Mouse (Mus musculus) midbrain, embryonic 11.5 days (tissue): ENCODE measurements around the gene Sptbn4. TPM values are rescaled to one million over a fixed set of nuclear protein-coding genes. Genes with fewer than 3 reads are reported as not detected.
A peak's percentile ranks its signal among the peaks of the same experiment; 100 is the strongest.

Source experiments
- ATAC-seq: fragments of 200-750 bp; cut with Nextera tagmentation; 2 replicates; pipeline ENCODE4 v1.8.0; 2017; ENCODE audit warnings: moderate TSS enrichment, moderate library complexity; ENCODE audit not compliant: low FRiP score
- DNase-seq: peaks from one replicate; pipeline ENCODE4 v3.0.0; 2015; ENCODE audit warnings: low spot score; ENCODE audit errors: missing footprints
- H3K27ac ChIP-seq: fragments of 300-500 bp; sonication (generic); 2 replicates; pipeline ENCODE4 v1.5.1; 2014; ENCODE audit warnings: low read depth, low read length
- H3K27me3 ChIP-seq: fragments of 300-500 bp; sonication (generic); 2 replicates; pipeline ENCODE4 v1.6.1; 2014; ENCODE audit warnings: mild to moderate bottlenecking, low read length, moderate library complexity, mixed read lengths; ENCODE audit not compliant: control insufficient read depth, insufficient read depth
- H3K36me3 ChIP-seq: fragments of 300-500 bp; sonication (generic); 2 replicates; pipeline ENCODE4 v1.6.1; 2014; ENCODE audit warnings: mild to moderate bottlenecking, low read length, moderate library complexity, mixed read lengths; ENCODE audit not compliant: control insufficient read depth, insufficient read depth
- H3K4me1 ChIP-seq: fragments of 300-500 bp; sonication (generic); 2 replicates; pipeline ENCODE4 v1.6.1; 2014; ENCODE audit warnings: low read length; ENCODE audit not compliant: control insufficient read depth, insufficient read depth
- H3K4me2 ChIP-seq: fragments of 300-500 bp; sonication (generic); 2 replicates; pipeline ENCODE4 v1.6.1; 2014; ENCODE audit warnings: mild to moderate bottlenecking, moderate library complexity
- H3K4me3 ChIP-seq: fragments of 300-500 bp; sonication (generic); 2 replicates; pipeline ENCODE4 v1.5.1; 2014; ENCODE audit warnings: low read depth, low read length
- H3K9ac ChIP-seq: fragments of 300-500 bp; sonication (generic); 2 replicates; pipeline ENCODE4 v1.6.1; 2014; ENCODE audit warnings: low read length
- H3K9me3 ChIP-seq: fragments of 300-500 bp; sonication (generic); 2 replicates; pipeline ENCODE4 v1.6.1; 2016; ENCODE audit warnings: low read length; ENCODE audit not compliant: control insufficient read depth
- WGBS: fragments of 180-500 bp; shearing (Covaris S2); extraction: QIAGEN DNeasy Blood & Tissue Kit; methylation state at CpG from one replicate; pipeline ENCODE4 v1.1.7; 2014; 5-methylcytosine and 5-hydroxymethylcytosine counted together
- polyA plus RNA-seq: library from polyadenylated mRNA; unstranded; fragments of >200 nt; fragmentation: Nextera tagmentation; extraction: Ambion mirVana; gene quantifications from 2 replicates; pipeline ENCODE4 v1.2.1, GENCODE M21; 2014

The Sptbn4 gene
- polyA plus RNA-seq, 1 experiment from 2014 or later = 0.31 TPM

- WGBS = 13% methylated on average over 16 of the region's 16 CpGs
- H3K36me3 ChIP-seq = no peaks in the 10 kb centered on the region
- H3K4me1 ChIP-seq = no peaks in the 10 kb centered on the region
- DNase-seq (peak; percentile 93), ATAC-seq (peak; percentile 57; the same call in 1 of the 2 replicates)
- no peak overlapping the region for H3K4me3 ChIP-seq
- no peaks in the 10 kb centered on the region; the same call in 1 of the 2 replicates for H3K9me3 ChIP-seq
- H3K27me3 ChIP-seq = peaks cover 54% of the 10 kb centered on the region
- H3K27ac ChIP-seq = no peak overlapping the region
- H3K9ac ChIP-seq = no peak overlapping the region
- H3K4me2 ChIP-seq = no peak overlapping the region
Observed at GRCm38 (mm10) chr7:27402675-27403074, 44.8 kb downstream of the Sptbn4 start.

DNA sequence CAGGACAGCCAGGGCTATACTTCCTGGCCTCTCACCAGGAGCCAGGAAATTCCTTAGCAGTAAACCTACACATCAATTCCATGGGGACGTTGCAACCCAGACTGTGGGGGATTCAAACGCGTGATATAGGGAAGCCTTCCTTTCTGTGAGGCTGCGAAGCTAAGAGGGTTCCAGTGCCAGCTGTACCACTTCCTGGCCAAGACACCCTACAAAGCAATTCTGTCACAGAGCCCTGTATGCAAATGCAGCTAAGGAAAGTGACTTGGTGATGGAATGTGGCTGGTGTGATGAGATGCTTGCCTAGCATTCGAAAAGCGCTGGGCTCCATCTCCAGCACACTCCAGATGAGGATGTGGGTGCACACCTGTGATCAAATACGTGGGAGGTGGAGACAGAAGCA lies 46.9 kb downstream of the Sptbn4 start:
- ATAC-seq (no peak), DNase-seq (no peak)
- H3K27ac ChIP-seq = no peak overlapping the region
- WGBS = 79% methylated on average over 7 of the region's 7 CpGs
- no peaks in the 10 kb centered on the region; the same call in 1 of the 2 replicates for H3K9me3 ChIP-seq
- no peak overlapping the region for H3K4me2 ChIP-seq
- H3K36me3 ChIP-seq = no peaks in the 10 kb centered on the region
- peaks cover 8% of the 10 kb centered on the region for H3K4me1 ChIP-seq
- H3K9ac ChIP-seq = no peak overlapping the region
- no peak overlapping the region for H3K4me3 ChIP-seq
- H3K27me3 ChIP-seq = peaks cover 54% of the 10 kb centered on the region

GRCm38 (mm10) chr7:27397048-27397949 lies 50.2 kb downstream of the Sptbn4 start:
- ATAC-seq (peak; percentile 42; the same call in 1 of the 2 replicates), DNase-seq (peak; percentile 91)
- no peaks in the 10 kb centered on the region for H3K9me3 ChIP-seq
- no peaks in the 10 kb centered on the region for H3K36me3 ChIP-seq
- H3K27me3 ChIP-seq = peaks cover 42% of the 10 kb centered on the region
- peaks cover 8% of the 10 kb centered on the region for H3K4me1 ChIP-seq
- no peak overlapping the region for H3K9ac ChIP-seq
- no peak overlapping the region for H3K27ac ChIP-seq
- H3K4me2 ChIP-seq = no peak overlapping the region
- H3K4me3 ChIP-seq = 0 out of 2 replicates have a peak overlapping the region, but pooled peaks have one; percentile 44
- WGBS = 18% methylated on average over 26 of the region's 26 CpGs

DNA sequence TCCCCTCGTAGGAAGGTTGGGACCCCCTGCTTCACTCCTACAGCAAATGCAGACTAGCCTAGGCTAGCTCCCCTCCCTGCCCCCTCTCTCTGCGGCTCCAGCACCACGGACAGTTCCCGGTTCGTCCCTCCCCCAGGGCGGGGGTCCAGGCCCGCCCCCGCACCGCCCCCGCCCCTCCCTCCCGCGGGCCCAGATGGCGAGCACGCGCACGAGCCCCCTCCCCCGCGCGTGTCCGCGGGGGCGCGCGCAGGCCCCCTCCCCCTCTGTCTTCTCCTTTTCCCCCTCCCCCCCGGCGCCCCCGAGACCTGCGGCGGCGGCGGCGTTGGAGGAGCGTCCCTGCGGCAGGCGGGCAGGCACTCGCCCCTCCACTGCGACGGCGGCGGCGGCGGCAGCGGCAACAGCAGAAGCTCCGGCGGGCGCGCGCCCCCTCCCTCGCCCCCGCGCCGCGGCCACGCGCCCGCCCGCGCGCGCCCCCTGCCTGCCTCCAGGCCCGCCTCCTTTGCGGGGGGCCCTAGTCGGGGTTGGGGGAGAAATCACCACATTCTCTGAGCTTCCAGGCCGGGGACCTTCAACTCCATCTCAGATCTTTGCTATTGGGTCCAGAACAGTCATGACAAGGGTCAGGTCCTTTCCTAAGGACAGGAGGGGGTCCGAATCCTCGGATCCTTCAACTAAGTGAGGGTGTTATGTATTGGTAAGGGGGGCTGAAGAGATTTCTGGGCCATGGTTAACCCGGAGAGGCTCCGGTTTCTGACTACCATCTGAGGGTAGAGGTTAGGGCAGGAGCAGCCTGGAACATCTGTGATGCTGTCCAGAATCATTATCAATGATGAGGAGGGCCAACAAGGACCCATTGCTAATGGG lies 51.1 kb downstream of the Sptbn4 start:
- H3K4me1 ChIP-seq = peaks cover 8% of the 10 kb centered on the region
- WGBS = 3% methylated on average over 26 of the region's 68 CpGs
- peak overlapping the region; percentile 44 for H3K4me3 ChIP-seq
- peak overlapping the region; percentile 48 for H3K9ac ChIP-seq
- peak overlapping the region; percentile 67 for H3K4me2 ChIP-seq
- H3K36me3 ChIP-seq = no peaks in the 10 kb centered on the region
- no peaks in the 10 kb centered on the region for H3K9me3 ChIP-seq
- DNase-seq = peak; percentile 86
- no peak overlapping the region for H3K27ac ChIP-seq
- peak; percentile 46; the same call in 1 of the 2 replicates for ATAC-seq
- H3K27me3 ChIP-seq = peaks cover 42% of the 10 kb centered on the region

- H3K27ac ChIP-seq = no peak overlapping the region
- DNase-seq (peak; percentile 87), ATAC-seq (peak; percentile 38; the same call in 1 of the 2 replicates)
- no peaks in the 10 kb centered on the region for H3K36me3 ChIP-seq
- H3K27me3 ChIP-seq = peaks cover 48% of the 10 kb centered on the region
- peaks cover 8% of the 10 kb centered on the region for H3K4me1 ChIP-seq
- H3K4me3 ChIP-seq = peak overlapping the region; percentile 44
- WGBS = 2% methylated on average over 22 of the region's 22 CpGs
- peak overlapping the region; percentile 67 for H3K4me2 ChIP-seq
- no peak overlapping the region for H3K9ac ChIP-seq
- no peaks in the 10 kb centered on the region for H3K9me3 ChIP-seq
Observed at GRCm38 (mm10) chr7:27395521-27396183, 51.8 kb downstream of the Sptbn4 start.

GRCm38 (mm10) chr7:27391416-27391815 lies 56.1 kb downstream of the Sptbn4 start:
- no peak overlapping the region for H3K27ac ChIP-seq
- H3K4me2 ChIP-seq = no peak overlapping the region
- peak; percentile 2 for DNase-seq
- no peak overlapping the region for H3K9ac ChIP-seq
- H3K4me3 ChIP-seq = no peak overlapping the region
- peaks cover 4% of the 10 kb centered on the region for H3K4me1 ChIP-seq
- 54% methylated on average over 16 of the region's 16 CpGs for WGBS
- H3K27me3 ChIP-seq = peaks cover 31% of the 10 kb centered on the region
- no peaks in the 10 kb centered on the region for H3K36me3 ChIP-seq
- no peak for ATAC-seq
- no peaks in the 10 kb centered on the region for H3K9me3 ChIP-seq

DNA sequence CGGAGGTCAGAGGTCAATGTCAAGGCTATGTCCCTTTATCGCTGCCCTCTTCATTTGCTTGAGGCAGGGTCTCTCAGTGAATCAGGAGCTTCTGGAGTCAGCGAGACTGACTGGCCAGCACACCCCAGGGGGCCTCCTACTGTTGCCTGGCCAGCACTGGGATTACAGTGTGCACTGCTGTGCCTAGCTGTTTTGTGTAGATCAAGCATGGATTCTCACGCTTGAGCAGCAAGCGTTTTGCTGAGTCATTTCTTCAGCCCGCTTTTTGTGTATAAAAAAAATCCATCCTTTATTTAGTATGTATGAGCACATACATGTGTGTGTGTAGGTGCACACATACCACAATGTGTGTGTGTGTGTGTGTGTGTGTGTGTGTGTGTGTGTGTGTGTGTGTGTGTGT lies 58.3 kb downstream of the Sptbn4 start:
- peaks cover 11% of the 10 kb centered on the region for H3K27me3 ChIP-seq
- H3K4me1 ChIP-seq = no peaks in the 10 kb centered on the region
- no peak overlapping the region for H3K9ac ChIP-seq
- no peaks in the 10 kb centered on the region for H3K36me3 ChIP-seq
- DNase-seq (peak; percentile 17), ATAC-seq (no peak)
- H3K4me3 ChIP-seq = no peak overlapping the region
- no peak overlapping the region for H3K27ac ChIP-seq
- 61% methylated on average over 6 of the region's 6 CpGs for WGBS
- no peak overlapping the region for H3K4me2 ChIP-seq
- H3K9me3 ChIP-seq = no peaks in the 10 kb centered on the region

DNA sequence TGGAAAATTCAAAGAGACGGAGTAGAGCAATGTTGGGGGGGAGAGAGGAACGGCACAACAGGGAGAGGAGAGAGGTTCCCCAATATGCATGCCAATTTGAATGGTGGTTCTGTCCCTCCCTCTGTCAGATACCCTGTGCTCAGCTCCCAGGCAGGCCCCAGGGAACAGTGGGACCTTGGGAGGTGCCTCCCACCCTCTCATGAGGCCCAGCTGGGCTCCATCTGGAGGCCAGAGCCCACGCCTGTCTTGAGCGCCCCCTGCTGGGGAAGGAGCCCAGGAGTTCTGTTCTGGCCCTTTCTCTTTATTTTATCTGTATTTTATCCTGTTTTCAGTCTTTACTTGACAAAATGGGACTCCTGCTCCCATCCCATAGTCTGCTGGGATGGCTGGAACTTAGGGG lies 62.8 kb downstream of the Sptbn4 start:
- Histone ChIP-seq H3K9me3 (no peaks in the 10 kb centered on the region), H3K36me3 (no peaks in the 10 kb centered on the region), H3K4me3 (no peak overlapping the region), H3K9ac (no peak overlapping the region), H3K4me2 (no peak overlapping the region), H3K4me1 (no peaks in the 10 kb centered on the region), H3K27ac (no peak overlapping the region), H3K27me3 (no peaks in the 10 kb centered on the region)
- 34% methylated on average over 4 of the region's 4 CpGs for WGBS
- ATAC-seq (peak; percentile 67), DNase-seq (peak; percentile 95)
